12 mouse cellular contexts compared by ENCODE assay signal in genomic region chr15:5869289-5869688, GRCm38 (mm10).
DNase-seq lines count a peak whose midpoint lies in the region; ATAC-seq lines count a peak whose summit lies in the region.
"Had no signal": no experiment of that assay in that cellular context is flagged by ENCODE, and none has a peak within 500 bp of the region (broad histone marks: within the 10 kb centered on the region; RNA-seq: fewer than 3 reads in every experiment).

No protein-coding gene starts in this region.

- 77% methylated on average over 12 of the region's 12 CpGs for WGBS in forebrain, embryonic 11.5 days
- WGBS in forebrain, embryonic 15.5 days = 82% methylated on average over 12 of the region's 12 CpGs
- WGBS in intestine, embryonic 14.5 days = 22% methylated on average over 12 of the region's 12 CpGs
- 39% methylated on average over 12 of the region's 12 CpGs for WGBS in intestine, embryonic 16.5 days
- WGBS in limb, embryonic 10.5 days = 26% methylated on average over 12 of the region's 12 CpGs

- ATAC-seq in forebrain, embryonic 11.5 days (replicated peaks; ENCODE audit: low FRiP score) = no peak
- no peak for ATAC-seq in forebrain, embryonic 15.5 days (replicated peaks)
- no peak for ATAC-seq in intestine, embryonic 14.5 days (replicated peaks; ENCODE audit: low FRiP score, low TSS enrichment, low read depth)
- ATAC-seq in intestine, embryonic 16.5 days = no peak

- intact Hi-C loops in left cerebral cortex, postnatal 14 days (cut with DNase I) = no loop called here

- H3K9ac ChIP-seq in forebrain, embryonic 11.5 days (ENCODE audit: low read length) = no peak overlapping the region
- no peak overlapping the region for H3K9ac ChIP-seq in forebrain, embryonic 15.5 days (replicated peaks)
- no peak overlapping the region for H3K9ac ChIP-seq in intestine, embryonic 14.5 days (ENCODE audit: low read length)
- H3K9ac ChIP-seq in intestine, embryonic 16.5 days (ENCODE audit: low read depth, low read length) = no peak overlapping the region

- H3K4me1 ChIP-seq in forebrain, embryonic 11.5 days (replicated peaks; ENCODE audit: control insufficient read depth, insufficient read depth, low read length) = no peaks in the 10 kb centered on the region
- H3K4me1 ChIP-seq in forebrain, embryonic 15.5 days = no peaks in the 10 kb centered on the region
- H3K4me1 ChIP-seq in intestine, embryonic 14.5 days (replicated peaks; ENCODE audit: control insufficient read depth, insufficient read depth, low read length) = no peaks in the 10 kb centered on the region
- 0 out of 2 replicates have a peak, but pooled peaks cover 6% of the 10 kb centered on the region for H3K4me1 ChIP-seq in intestine, embryonic 16.5 days (ENCODE audit: control insufficient read depth, insufficient read depth, low read length)
- H3K4me1 ChIP-seq in limb, embryonic 10.5 days = peaks cover 14% of the 10 kb centered on the region

- no peaks in the 10 kb centered on the region for H3K9me3 ChIP-seq in forebrain, embryonic 11.5 days (ENCODE audit: control insufficient read depth, low read length)
- H3K9me3 ChIP-seq in forebrain, embryonic 15.5 days = no peaks in the 10 kb centered on the region
- no peaks in the 10 kb centered on the region for H3K9me3 ChIP-seq in intestine, embryonic 14.5 days (ENCODE audit: control insufficient read depth, low read length)
- H3K9me3 ChIP-seq in intestine, embryonic 16.5 days (ENCODE audit: control insufficient read depth, low read length) = no peaks in the 10 kb centered on the region
- H3K9me3 ChIP-seq in limb, embryonic 10.5 days (replicated peaks) = no peaks in the 10 kb centered on the region

- H3K36me3 ChIP-seq in forebrain, embryonic 11.5 days (ENCODE audit: control insufficient read depth, insufficient read depth, low read length) = no peaks in the 10 kb centered on the region
- H3K36me3 ChIP-seq in forebrain, embryonic 15.5 days = no peaks in the 10 kb centered on the region
- H3K36me3 ChIP-seq in intestine, embryonic 14.5 days (ENCODE audit: control insufficient read depth, insufficient read depth, low read length) = no peaks in the 10 kb centered on the region
- no peaks in the 10 kb centered on the region for H3K36me3 ChIP-seq in intestine, embryonic 16.5 days (ENCODE audit: control insufficient read depth, insufficient read depth, low read length)
- no peaks in the 10 kb centered on the region for H3K36me3 ChIP-seq in limb, embryonic 10.5 days

- no peak overlapping the region for H3K4me3 ChIP-seq in forebrain, embryonic 11.5 days (ENCODE audit: low read depth, low read length)
- no peak overlapping the region for H3K4me3 ChIP-seq in forebrain, embryonic 15.5 days
- no peak overlapping the region for H3K4me3 ChIP-seq in intestine, embryonic 14.5 days (ENCODE audit: low read depth, low read length)
- H3K4me3 ChIP-seq in intestine, embryonic 16.5 days (ENCODE audit: low read length) = no peak overlapping the region
- no peak overlapping the region; the same call in 1 of the 2 replicates for H3K4me3 ChIP-seq in limb, embryonic 10.5 days

- H3K27me3 ChIP-seq in forebrain, embryonic 11.5 days (ENCODE audit: control insufficient read depth, insufficient read depth, low read length) = no peaks in the 10 kb centered on the region
- H3K27me3 ChIP-seq in forebrain, embryonic 15.5 days = no peaks in the 10 kb centered on the region
- no peaks in the 10 kb centered on the region for H3K27me3 ChIP-seq in intestine, embryonic 14.5 days (replicated peaks; ENCODE audit: control insufficient read depth, insufficient read depth, low read length)
- H3K27me3 ChIP-seq in intestine, embryonic 16.5 days (replicated peaks; ENCODE audit: control insufficient read depth, insufficient read depth, low read length) = no peaks in the 10 kb centered on the region
- no peaks in the 10 kb centered on the region for H3K27me3 ChIP-seq in limb, embryonic 10.5 days (ENCODE audit: low read depth, poor library complexity, severe bottlenecking)

- peak; percentile 51 for DNase-seq in forebrain, embryonic 11.5 days (ENCODE audit: low spot score)
- peak; percentile 55 for DNase-seq in intestine, embryonic 14.5 days (ENCODE audit: low spot score)
- peak; percentile 12 for DNase-seq in embryo, embryonic 9.5 days (ENCODE audit: extremely low spot score)
- peak; percentile 53 for DNase-seq in limb, embryonic 10.5 days (ENCODE audit: low spot score)
- no peak for DNase-seq in retina, postnatal 1 day
- DNase-seq in left cerebral cortex, postnatal 14 days (ENCODE audit: low spot score in 2 of 2) = no peak
- DNase-seq: adrenal gland, postnatal 25 days; gastrocnemius, postnatal 36 days; kidney, postnatal 25 days had no signal

- H3K4me2 ChIP-seq in forebrain, embryonic 11.5 days (ENCODE audit: low read depth, low read length, severe bottlenecking) = no peak overlapping the region
- H3K4me2 ChIP-seq in forebrain, embryonic 15.5 days (replicated peaks) = no peak overlapping the region
- H3K4me2 ChIP-seq in intestine, embryonic 14.5 days (ENCODE audit: low read length) = peak overlapping the region; percentile 28
- H3K4me2 ChIP-seq in intestine, embryonic 16.5 days (ENCODE audit: low read depth, low read length) = no peak overlapping the region
- H3K4me2 ChIP-seq: liver, embryonic 11.5 days had no signal

- H3K27ac ChIP-seq in forebrain, embryonic 11.5 days (ENCODE audit: low read depth, low read length) = no peak overlapping the region
- H3K27ac ChIP-seq in forebrain, embryonic 15.5 days (replicated peaks) = no peak overlapping the region
- no peak overlapping the region for H3K27ac ChIP-seq in intestine, embryonic 14.5 days (ENCODE audit: low read depth)
- no peak overlapping the region for H3K27ac ChIP-seq in intestine, embryonic 16.5 days (ENCODE audit: low read length)
- no peak overlapping the region for H3K27ac ChIP-seq in limb, embryonic 10.5 days

Comparison
In these comparisons a context has a peak if more than half of its experiments do, and no peak if none do; other contexts are left out.
1. DNase-seq: peak in forebrain, embryonic 11.5 days (single experiment), intestine, embryonic 14.5 days (single experiment), embryo, embryonic 9.5 days (single experiment) and limb, embryonic 10.5 days (single experiment); none in retina, postnatal 1 day (single experiment) and left cerebral cortex, postnatal 14 days (0 of 2).